Mouse (Mus musculus) stomach, postnatal 0 days (tissue): ENCODE data around the gene Trak2.

Source experiments
- CTCF ChIP-seq: IDR thresholded peaks from 2 replicates; pipeline ENCODE4 v1.5.1; 2016; ENCODE audit warnings: antibody characterized with exemption, low read depth, mild to moderate bottlenecking, moderate library complexity
- EP300 ChIP-seq: optimal IDR thresholded peaks from 2 replicates; pipeline ENCODE3; 2016; ENCODE audit warnings: antibody characterized with exemption

DNA sequence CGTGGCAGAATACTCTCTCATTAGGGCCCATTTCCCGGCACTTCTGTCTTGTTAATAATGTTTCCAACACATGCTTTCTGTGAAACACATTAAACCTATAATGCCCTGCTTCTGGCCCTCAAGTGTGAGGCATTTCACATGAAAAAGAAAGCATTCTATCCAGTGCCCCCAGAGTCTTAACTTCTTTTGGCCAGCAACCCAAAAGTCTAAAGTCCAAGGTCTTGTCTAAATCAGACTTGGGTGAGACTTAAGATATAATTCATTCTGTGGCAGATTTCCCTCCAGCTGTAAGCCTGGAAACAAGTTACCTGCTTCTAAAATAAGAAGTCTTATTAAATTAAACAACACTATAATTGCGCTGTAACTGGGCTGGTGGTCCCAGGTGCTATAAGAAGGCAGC, 48.3 kb upstream of the Trak2 start:
- TF ChIP-seq CTCF (no peak), EP300 (no peak)
